Mouse (Mus musculus) heart, embryonic 16.5 days (tissue): Measurements from ENCODE around the gene Cntnap3. TPM values are rescaled to one million over a fixed set of nuclear protein-coding genes. Genes with fewer than 3 reads are reported as not detected.

Experiments used
- polyA plus RNA-seq: library from polyadenylated mRNA; unstranded; fragments of >200 nt; fragmentation: Nextera tagmentation; extraction: Ambion mirVana; gene quantifications from 2 replicates; pipeline ENCODE4 v1.2.1, GENCODE M21; 2015

Cntnap3 gene
- polyA plus RNA-seq, 1 experiment from 2014 or later = 0.04 TPM

Other genes with a start within 250 kb of the Cntnap3 start
- gene Spata31, start 13.5 kb upstream of the Cntnap3 start, polyA plus RNA-seq = not detected in 2 replicates
- not detected in 2 replicates for gene Spata31d1c, start 129.1 kb upstream of the Cntnap3 start, polyA plus RNA-seq
- gene Prss47, start 148.8 kb upstream of the Cntnap3 start, polyA plus RNA-seq = not detected in 2 replicates
- 36.1 and 38.4 TPM in 2 replicates for gene Mfsd14b, start 209.0 kb upstream of the Cntnap3 start, polyA plus RNA-seq
- not detected in 2 replicates for gene Olfr465-ps1, start 234.1 kb upstream of the Cntnap3 start, polyA plus RNA-seq
- gene Olfr466, start 246.3 kb upstream of the Cntnap3 start, polyA plus RNA-seq = not detected in 2 replicates